Mouse (Mus musculus): ENCODE data around the gene Gm3159. TPM values are rescaled to one million over a fixed set of nuclear protein-coding genes. Genes with fewer than 3 reads are reported as not detected.
"Not testable (repeated sequence)": the region's sequence is repeated elsewhere in the genome, so short reads cannot be mapped to it uniquely, and the experiment has no call there.

Gene Gm3159
- not detected in 2 replicates for polyA plus RNA-seq (2014; fragmentation: Nextera tagmentation; extraction: Ambion mirVana)

GRCm38 (mm10) chr14:4397226-4397625 lies at the start of gene Gm3159:
TSS of gene Gm3159 (plus strand) at chr14:4397526.
- H3K4me1 ChIP-seq (replicated peaks; ENCODE audit: control insufficient read depth, insufficient read depth, low read length); ATAC-seq (replicated peaks; ENCODE audit: low FRiP score); H3K4me2 ChIP-seq; H3K27me3 ChIP-seq (replicated peaks; ENCODE audit: control insufficient read depth, insufficient read depth, low read length); H3K36me3 ChIP-seq (ENCODE audit: control insufficient read depth, insufficient read depth, low read length); H3K27ac ChIP-seq (ENCODE audit: low read depth, low read length); DNase-seq (ENCODE audit: low spot score); H3K9me3 ChIP-seq (ENCODE audit: control insufficient read depth, low read length); H3K4me3 ChIP-seq (ENCODE audit: low read depth, low read length); H3K9ac ChIP-seq (ENCODE audit: low read depth, low read length): not testable (repeated sequence)
- 56% methylated on average over 1 of the region's 3 CpGs for WGBS

- not testable (repeated sequence) for H3K36me3 ChIP-seq (ENCODE audit: control insufficient read depth, insufficient read depth, low read length); ATAC-seq (replicated peaks; ENCODE audit: low FRiP score); H3K27ac ChIP-seq (ENCODE audit: low read depth, low read length); H3K27me3 ChIP-seq (replicated peaks; ENCODE audit: control insufficient read depth, insufficient read depth, low read length); DNase-seq (ENCODE audit: low spot score); H3K4me1 ChIP-seq (replicated peaks; ENCODE audit: control insufficient read depth, insufficient read depth, low read length); H3K4me2 ChIP-seq; H3K4me3 ChIP-seq (ENCODE audit: low read depth, low read length); H3K9me3 ChIP-seq (ENCODE audit: control insufficient read depth, low read length); H3K9ac ChIP-seq (ENCODE audit: low read depth, low read length)
- WGBS, result 83% methylated on average over 1 of the region's 3 CpGs
Measured at GRCm38 (mm10) chr14:4368991-4369390, 28.3 kb upstream of the Gm3159 start.

- not testable (repeated sequence) for DNase-seq (ENCODE audit: low spot score); H3K27me3 ChIP-seq (replicated peaks; ENCODE audit: control insufficient read depth, insufficient read depth, low read length); H3K4me1 ChIP-seq (replicated peaks; ENCODE audit: control insufficient read depth, insufficient read depth, low read length); ATAC-seq (replicated peaks; ENCODE audit: low FRiP score); H3K27ac ChIP-seq (ENCODE audit: low read depth, low read length); H3K36me3 ChIP-seq (ENCODE audit: control insufficient read depth, insufficient read depth, low read length); H3K4me3 ChIP-seq (ENCODE audit: low read depth, low read length); H3K4me2 ChIP-seq; H3K9me3 ChIP-seq (ENCODE audit: control insufficient read depth, low read length); H3K9ac ChIP-seq (ENCODE audit: low read depth, low read length)
- 66% methylated on average over 3 of the region's 3 CpGs for WGBS
Measured at GRCm38 (mm10) chr14:4369691-4370090, 27.6 kb upstream of the Gm3159 start.

- not testable (repeated sequence) for H3K9ac ChIP-seq (ENCODE audit: low read depth, low read length); H3K36me3 ChIP-seq (ENCODE audit: control insufficient read depth, insufficient read depth, low read length); H3K4me3 ChIP-seq (ENCODE audit: low read depth, low read length); H3K4me2 ChIP-seq; ATAC-seq (replicated peaks; ENCODE audit: low FRiP score); H3K4me1 ChIP-seq (replicated peaks; ENCODE audit: control insufficient read depth, insufficient read depth, low read length); H3K27ac ChIP-seq (ENCODE audit: low read depth, low read length); H3K9me3 ChIP-seq (ENCODE audit: control insufficient read depth, low read length); H3K27me3 ChIP-seq (replicated peaks; ENCODE audit: control insufficient read depth, insufficient read depth, low read length); DNase-seq (ENCODE audit: low spot score)
Measured at GRCm38 (mm10) chr14:4377871-4378270, 19.5 kb upstream of the Gm3159 start.

- H3K9ac ChIP-seq (ENCODE audit: low read depth, low read length); H3K9me3 ChIP-seq (ENCODE audit: control insufficient read depth, low read length); H3K36me3 ChIP-seq (ENCODE audit: control insufficient read depth, insufficient read depth, low read length); ATAC-seq (replicated peaks; ENCODE audit: low FRiP score); H3K27me3 ChIP-seq (replicated peaks; ENCODE audit: control insufficient read depth, insufficient read depth, low read length); H3K4me1 ChIP-seq (replicated peaks; ENCODE audit: control insufficient read depth, insufficient read depth, low read length); DNase-seq (ENCODE audit: low spot score); H3K27ac ChIP-seq (ENCODE audit: low read depth, low read length); H3K4me3 ChIP-seq (ENCODE audit: low read depth, low read length); H3K4me2 ChIP-seq: not testable (repeated sequence)
Measured at GRCm38 (mm10) chr14:4385606-4386005, 11.7 kb upstream of the Gm3159 start.

GRCm38 (mm10) chr14:4392841-4393530 lies 4.3 kb upstream of the Gm3159 start:
- not testable (repeated sequence) for H3K9ac ChIP-seq (ENCODE audit: low read depth, low read length); H3K4me2 ChIP-seq; DNase-seq (ENCODE audit: low spot score); H3K36me3 ChIP-seq (ENCODE audit: control insufficient read depth, insufficient read depth, low read length); H3K27ac ChIP-seq (ENCODE audit: low read depth, low read length); H3K4me1 ChIP-seq (replicated peaks; ENCODE audit: control insufficient read depth, insufficient read depth, low read length); H3K27me3 ChIP-seq (replicated peaks; ENCODE audit: control insufficient read depth, insufficient read depth, low read length); H3K9me3 ChIP-seq (ENCODE audit: control insufficient read depth, low read length); H3K4me3 ChIP-seq (ENCODE audit: low read depth, low read length); ATAC-seq (replicated peaks; ENCODE audit: low FRiP score)
- 100% methylated on average over 3 of the region's 6 CpGs for WGBS

GRCm38 (mm10) chr14:4398624-4399023 lies 1.3 kb downstream of the Gm3159 start:
- not testable (repeated sequence) for DNase-seq (ENCODE audit: low spot score); H3K27me3 ChIP-seq (replicated peaks; ENCODE audit: control insufficient read depth, insufficient read depth, low read length); H3K27ac ChIP-seq (ENCODE audit: low read depth, low read length); H3K4me2 ChIP-seq; H3K9ac ChIP-seq (ENCODE audit: low read depth, low read length); H3K36me3 ChIP-seq (ENCODE audit: control insufficient read depth, insufficient read depth, low read length); H3K4me3 ChIP-seq (ENCODE audit: low read depth, low read length); H3K9me3 ChIP-seq (ENCODE audit: control insufficient read depth, low read length); H3K4me1 ChIP-seq (replicated peaks; ENCODE audit: control insufficient read depth, insufficient read depth, low read length); ATAC-seq (replicated peaks; ENCODE audit: low FRiP score)

GRCm38 (mm10) chr14:4400115-4400789 lies 2.9 kb downstream of the Gm3159 start:
- not testable (repeated sequence) for ATAC-seq (replicated peaks; ENCODE audit: low FRiP score); DNase-seq (ENCODE audit: low spot score); H3K4me1 ChIP-seq (replicated peaks; ENCODE audit: control insufficient read depth, insufficient read depth, low read length); H3K4me3 ChIP-seq (ENCODE audit: low read depth, low read length); H3K9ac ChIP-seq (ENCODE audit: low read depth, low read length); H3K27ac ChIP-seq (ENCODE audit: low read depth, low read length); H3K27me3 ChIP-seq (replicated peaks; ENCODE audit: control insufficient read depth, insufficient read depth, low read length); H3K4me2 ChIP-seq; H3K36me3 ChIP-seq (ENCODE audit: control insufficient read depth, insufficient read depth, low read length); H3K9me3 ChIP-seq (ENCODE audit: control insufficient read depth, low read length)
- WGBS, result 87% methylated on average over 5 of the region's 5 CpGs

GRCm38 (mm10) chr14:4401245-4401644 lies 3.9 kb downstream of the Gm3159 start:
- H3K9me3 ChIP-seq (ENCODE audit: control insufficient read depth, low read length); ATAC-seq (replicated peaks; ENCODE audit: low FRiP score); H3K9ac ChIP-seq (ENCODE audit: low read depth, low read length); H3K27ac ChIP-seq (ENCODE audit: low read depth, low read length); H3K4me1 ChIP-seq (replicated peaks; ENCODE audit: control insufficient read depth, insufficient read depth, low read length); H3K4me2 ChIP-seq; H3K4me3 ChIP-seq (ENCODE audit: low read depth, low read length); DNase-seq (ENCODE audit: low spot score); H3K36me3 ChIP-seq (ENCODE audit: control insufficient read depth, insufficient read depth, low read length); H3K27me3 ChIP-seq (replicated peaks; ENCODE audit: control insufficient read depth, insufficient read depth, low read length): not testable (repeated sequence)
- 83% methylated on average over 5 of the region's 5 CpGs for WGBS

Data from liver, embryonic 11.5 days (tissue).